Mouse (Mus musculus): ENCODE results near the gene Hnrnph2.

The Hnrnph2 gene

DNA sequence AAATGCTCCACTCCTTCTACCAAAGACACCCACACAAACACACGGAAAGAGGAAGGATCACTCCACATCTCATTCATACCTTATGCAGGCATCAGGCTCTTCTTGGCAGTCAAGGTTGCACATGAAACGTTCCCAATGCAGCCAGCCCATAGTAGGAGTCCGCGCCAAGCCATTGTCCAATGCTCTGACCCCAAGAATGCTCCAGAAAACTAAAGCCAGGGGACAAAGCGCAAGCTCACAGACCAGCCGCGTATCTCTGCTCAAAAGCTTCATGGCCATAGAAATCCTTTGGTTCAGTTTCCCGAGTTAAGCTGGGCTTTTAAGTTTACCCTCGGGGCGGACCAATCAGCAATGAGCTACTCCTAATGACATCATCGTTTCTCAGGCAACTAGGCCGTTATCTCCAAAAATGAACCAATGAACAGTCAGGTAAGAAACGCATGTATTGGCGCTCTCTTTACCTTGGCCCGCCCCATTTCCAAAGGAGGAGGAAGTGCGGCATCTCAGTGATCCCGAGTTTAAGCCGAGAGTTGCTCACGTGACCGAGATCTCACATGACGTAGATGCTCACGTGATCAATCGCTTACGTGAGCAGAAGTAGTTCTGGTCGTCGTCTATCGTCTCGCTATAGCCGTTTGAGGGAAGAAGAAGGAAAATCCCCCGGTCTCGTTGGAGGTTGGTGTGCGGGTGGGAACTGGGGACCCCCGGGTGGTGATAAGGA lies at the start of gene Hnrnph2, which contains the start of gene Gla:
Gene Hnrnph2 (plus strand): TSS at position 521 of the 721 bp plus-strand sequence.
Gene Gla (minus strand): TSS at position 467 of the 721 bp plus-strand sequence.
- DNase-seq (ENCODE audit: low spot score) = peak; percentile 54

DNA sequence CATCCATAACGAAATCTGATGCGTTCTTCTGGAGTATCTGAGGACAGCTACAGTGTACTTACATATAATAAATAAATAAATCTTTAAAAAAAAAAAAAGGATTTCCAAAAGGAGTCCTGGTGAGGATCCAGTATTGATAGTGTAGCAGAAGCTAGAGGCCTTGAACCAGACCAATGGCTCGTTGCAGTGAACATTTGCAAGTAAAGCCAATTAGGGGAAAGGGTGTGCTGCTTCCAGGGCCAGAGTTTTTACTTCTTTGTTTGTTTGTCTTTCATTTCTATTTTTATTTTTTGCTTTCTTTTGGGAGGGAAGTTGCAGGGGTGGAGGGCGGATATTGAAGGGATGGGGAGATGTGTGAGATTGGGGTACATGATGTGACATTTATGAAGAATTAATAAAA lies 47.7 kb upstream of the Hnrnph2 start:
- no peak for DNase-seq (ENCODE audit: low spot score)

DNA sequence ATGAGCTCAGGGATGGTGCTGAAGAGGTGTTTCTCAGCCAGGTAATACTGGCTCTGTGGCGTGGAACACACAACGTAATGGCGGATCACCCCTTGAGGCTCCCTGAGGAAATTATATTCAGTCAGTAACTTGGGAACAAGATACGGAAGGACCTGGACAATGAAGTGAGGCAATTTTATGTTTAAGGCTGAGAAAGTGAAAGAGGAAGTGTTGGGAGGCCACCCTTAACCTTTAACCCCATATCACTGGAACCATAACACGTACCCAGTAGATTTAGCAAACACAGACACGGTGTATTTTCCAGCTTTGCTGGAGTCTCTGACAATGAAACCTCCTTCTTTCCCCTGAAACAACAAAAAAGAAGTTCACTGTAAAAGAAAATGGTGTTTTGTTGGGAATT lies 46.6 kb upstream of the Hnrnph2 start:
- no peak for DNase-seq (ENCODE audit: low spot score)

DNA sequence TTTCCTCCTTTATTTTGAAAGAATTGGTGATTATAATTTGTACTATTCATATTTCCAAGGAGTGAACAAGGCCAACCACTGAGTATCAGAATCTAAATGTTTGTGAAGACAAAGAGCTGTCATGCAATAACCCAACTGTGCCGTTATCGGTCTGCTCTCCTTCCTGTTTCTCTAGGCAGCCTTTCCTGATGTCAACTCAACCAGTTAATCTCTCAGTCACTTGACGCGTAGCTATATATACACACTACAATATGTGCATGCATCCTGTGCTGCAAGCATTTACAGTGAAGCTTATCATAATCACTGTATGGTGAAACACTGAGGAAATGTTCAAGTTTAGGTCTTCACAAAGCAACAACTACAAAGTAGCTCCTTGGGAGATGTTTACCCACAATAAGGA lies 36.7 kb upstream of the Hnrnph2 start:
- DNase-seq (ENCODE audit: low spot score) = no peak

DNA sequence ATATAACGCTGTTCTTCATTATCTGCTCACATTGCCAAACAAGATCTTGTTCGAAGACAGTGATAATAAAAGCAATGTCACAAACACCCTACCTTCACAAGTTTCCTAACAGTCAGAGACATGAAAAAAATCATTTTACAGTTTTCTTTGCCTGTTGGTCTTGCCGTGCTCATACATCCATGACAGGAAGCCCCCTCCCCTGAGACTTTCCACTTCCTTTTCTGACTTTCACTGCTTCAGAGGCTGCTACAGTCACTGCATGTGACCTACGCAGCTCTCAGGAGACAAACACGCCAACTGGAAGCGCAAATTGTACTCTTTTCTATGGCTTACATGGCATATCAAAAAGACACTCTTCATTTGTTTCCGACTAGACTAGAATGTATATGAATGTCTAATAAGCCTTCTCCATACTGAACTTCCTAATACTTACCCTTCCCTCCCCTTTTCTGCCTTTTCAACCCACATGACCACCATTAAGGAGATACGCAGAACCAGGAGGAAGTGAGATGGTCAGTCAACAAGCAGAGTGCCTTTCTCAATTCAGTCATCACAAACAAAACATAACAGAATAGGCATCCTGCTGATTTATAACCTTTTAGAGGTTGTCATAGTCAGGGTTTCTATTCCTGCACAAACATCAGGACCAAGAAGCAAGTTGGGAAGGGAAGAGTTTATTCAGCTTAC lies 34.3 kb upstream of the Hnrnph2 start:
- no peak for DNase-seq (ENCODE audit: low spot score)

- no peak for DNase-seq (ENCODE audit: low spot score)
These were observed 23.1 kb upstream of the Hnrnph2 start for GRCm38 (mm10) chrX:134577896-134578295.

DNA sequence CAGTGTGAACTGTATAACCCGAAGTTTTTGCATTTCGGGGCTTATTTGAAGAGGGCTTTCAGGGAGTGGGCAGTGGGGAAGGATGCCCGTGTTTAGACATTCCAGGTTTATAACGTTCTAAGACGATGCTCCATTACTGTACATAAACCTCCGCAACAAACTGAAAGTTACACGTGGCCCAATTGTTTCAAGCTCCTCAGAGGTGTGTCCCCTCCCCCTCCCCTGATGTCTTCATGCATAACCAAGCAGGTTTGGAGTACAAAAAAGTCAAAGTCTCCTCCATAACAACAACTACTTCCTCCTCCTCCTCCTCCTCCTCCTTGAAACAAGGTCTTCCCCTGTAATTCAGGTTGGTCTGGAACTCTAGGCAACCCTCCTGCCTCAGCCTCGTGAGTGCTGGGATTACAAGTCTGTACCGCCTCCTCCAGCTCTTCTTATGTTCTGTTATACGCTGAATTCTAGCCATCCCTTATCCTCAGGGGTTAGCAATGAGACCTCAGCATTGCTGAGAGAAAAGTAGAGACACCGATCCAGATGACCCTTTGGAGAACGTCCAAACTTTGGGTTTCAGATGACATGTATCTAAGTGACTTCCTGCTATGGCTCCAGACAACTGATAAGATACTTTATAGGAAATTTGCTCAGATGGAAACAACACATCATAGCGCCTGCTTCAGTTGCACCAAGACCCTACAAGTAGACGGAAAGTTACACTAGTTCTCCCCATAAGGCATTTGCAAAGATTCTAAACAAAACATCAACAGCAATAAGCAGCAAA lies 20.3 kb upstream of the Hnrnph2 start:
- no peak for DNase-seq (ENCODE audit: low spot score)

GRCm38 (mm10) chrX:134582270-134582669 lies 18.7 kb upstream of the Hnrnph2 start:
- DNase-seq (ENCODE audit: low spot score) = no peak

DNA sequence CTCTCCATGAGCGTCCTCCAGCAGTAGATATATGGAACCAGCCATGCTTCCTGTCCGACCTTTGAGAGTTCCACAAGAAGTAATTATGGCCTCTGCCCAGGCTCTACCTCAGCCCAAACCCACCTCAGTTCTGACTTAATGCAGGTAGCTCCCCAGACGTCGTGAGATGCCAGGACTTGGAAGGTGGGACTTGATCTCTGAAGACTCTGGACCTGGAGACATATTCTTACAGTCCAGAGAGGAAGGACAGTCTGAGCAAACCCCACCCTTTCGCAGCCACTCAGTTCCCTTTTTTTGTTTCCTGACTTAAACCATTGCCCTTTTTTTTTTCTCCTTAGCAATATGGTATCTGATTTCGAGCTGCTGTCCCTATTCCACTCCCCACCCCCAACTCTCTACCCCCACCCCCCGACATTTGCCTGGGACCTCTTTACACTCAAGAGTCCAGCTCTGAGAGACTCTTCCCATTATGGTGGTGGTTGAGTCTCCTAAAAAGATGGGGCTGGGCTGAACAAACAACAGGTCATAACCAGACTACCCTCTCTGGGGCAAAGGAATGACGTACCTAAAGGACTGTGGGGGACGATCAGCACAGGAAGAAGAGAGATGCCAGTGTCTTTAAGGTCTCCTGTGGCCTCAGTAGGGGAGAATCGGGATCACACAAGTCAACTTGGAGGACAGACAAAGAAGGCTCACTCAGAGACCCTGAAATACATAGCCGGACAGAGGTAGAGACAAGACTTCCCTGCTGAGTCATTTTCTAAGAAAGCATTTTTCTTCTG lies 17.9 kb upstream of the Hnrnph2 start, which contains the start of gene Btk:
Gene Btk (minus strand): TSS at position 683 of the 782 bp plus-strand sequence.
- DNase-seq (ENCODE audit: low spot score) = no peak

GRCm38 (mm10) chrX:134585103-134586002 lies 15.6 kb upstream of the Hnrnph2 start, which contains the start of gene Rpl36a:
Gene Rpl36a, plus strand, starts transcription at chrX:134585654.
- peak; percentile 77 for DNase-seq (ENCODE audit: low spot score)

- DNase-seq (ENCODE audit: low spot score) = no peak
These were observed 14.5 kb upstream of the Hnrnph2 start for GRCm38 (mm10) chrX:134586447-134586846.

- no peak for DNase-seq (ENCODE audit: low spot score)
These were observed 12.7 kb upstream of the Hnrnph2 start for GRCm38 (mm10) chrX:134588261-134588660.

GRCm38 (mm10) chrX:134588997-134589396 lies 12.0 kb upstream of the Hnrnph2 start:
- no peak for DNase-seq (ENCODE audit: low spot score)

- DNase-seq (ENCODE audit: low spot score) = no peak
These were observed 11.1 kb upstream of the Hnrnph2 start for GRCm38 (mm10) chrX:134589836-134590235.

- no peak for DNase-seq (ENCODE audit: low spot score)
These were observed 935 bp upstream of the Hnrnph2 start for GRCm38 (mm10) chrX:134599922-134600565.

- DNase-seq (ENCODE audit: low spot score) = no peak
These were observed 571 bp downstream of the Hnrnph2 start for GRCm38 (mm10) chrX:134601380-134602120.

DNA sequence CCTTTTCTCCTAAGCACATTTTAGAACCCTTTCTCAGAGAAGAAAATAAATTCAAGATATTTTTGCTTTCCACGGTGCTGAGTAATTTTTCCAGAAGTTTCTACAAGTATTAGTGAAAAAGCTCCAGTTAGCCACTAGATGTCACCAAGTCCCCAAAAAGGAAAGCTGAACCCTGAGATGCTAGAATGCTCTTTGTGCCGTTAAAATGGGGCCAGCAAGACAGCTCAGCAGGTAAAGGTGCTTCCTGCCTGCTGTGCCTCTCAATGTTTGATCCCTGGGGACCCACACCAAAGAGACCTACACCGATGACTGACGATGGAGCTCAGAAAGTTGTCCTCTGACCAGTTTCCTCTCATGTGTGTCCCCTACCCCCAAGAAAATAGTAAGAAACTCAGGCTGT lies 8.5 kb downstream of the Hnrnph2 start:
- no peak for DNase-seq (ENCODE audit: low spot score)

- DNase-seq (ENCODE audit: low spot score) = no peak
These were observed 10.0 kb downstream of the Hnrnph2 start for GRCm38 (mm10) chrX:134610984-134611383.

- DNase-seq (ENCODE audit: low spot score) = peak; percentile 27
These were observed 11.4 kb downstream of the Hnrnph2 start for GRCm38 (mm10) chrX:134612285-134612959.
